Mouse (Mus musculus): ENCODE data around the gene Rps17. TPM values are rescaled to one million over a fixed set of nuclear protein-coding genes. Genes with fewer than 3 reads are reported as not detected.

Gene Rps17
- polyA plus RNA-seq, 2 experiments = 828 to 1,514 TPM

DNA sequence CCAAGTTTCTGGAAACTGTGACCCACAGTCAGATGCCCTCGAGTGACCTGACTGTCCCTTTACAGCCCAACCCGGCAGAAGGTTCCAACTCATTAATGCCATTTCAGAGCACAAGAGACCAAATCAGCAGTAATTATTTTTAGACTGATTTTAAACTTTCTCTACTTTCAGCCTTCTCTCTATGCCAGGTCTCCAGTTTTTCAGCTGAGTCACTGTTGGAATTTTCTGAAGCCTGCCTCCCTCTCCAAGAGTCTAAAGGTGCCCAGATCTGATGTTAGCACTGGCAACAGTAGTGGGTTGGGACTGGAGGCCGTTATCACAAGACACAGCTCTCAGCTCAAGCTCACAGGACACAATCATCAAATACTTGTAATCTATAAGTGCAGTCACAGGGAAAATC, 22.9 kb upstream of the Rps17 start:
- no peak for DNase-seq (ENCODE audit: low read depth in 3 of 3, low spot score in 3 of 3)
- H3K4me2 ChIP-seq (ENCODE audit: low read depth) = no peak overlapping the region
- H3K27ac ChIP-seq = no peak overlapping the region
- H3K36me3 ChIP-seq (replicated peaks; ENCODE audit: control insufficient read depth, insufficient read depth, low read depth) = no peaks in the 10 kb centered on the region
- H3K4me1 ChIP-seq (replicated peaks; ENCODE audit: control insufficient read depth in 2 of 2, insufficient read depth in 2 of 2, low read length in 1 of 2) = no peaks in the 10 kb centered on the region
- no peak overlapping the region for H3K4me3 ChIP-seq (ENCODE audit: insufficient read depth in 1 of 2, low read depth in 2 of 2, low read length in 2 of 2)
- no peak for TF ChIP-seq EP300 (IDR thresholded peaks at IDR 0.05; ENCODE audit: low read depth)
- no peak for TF ChIP-seq CTCF (IDR thresholded peaks at IDR 0.05; ENCODE audit: low read depth)
- WGBS (ENCODE audit: insufficient replicate concordance) = 51% methylated on average over 3 of the region's 3 CpGs
- no peak for ATAC-seq (ENCODE audit: insufficient read depth)
- H3K9me3 ChIP-seq (ENCODE audit: control insufficient read depth, low read length) = no peaks in the 10 kb centered on the region
- no peaks in the 10 kb centered on the region for H3K27me3 ChIP-seq (ENCODE audit: control insufficient read depth, insufficient read depth, low read length)
- H3K9ac ChIP-seq (replicated peaks) = no peak overlapping the region

DNA sequence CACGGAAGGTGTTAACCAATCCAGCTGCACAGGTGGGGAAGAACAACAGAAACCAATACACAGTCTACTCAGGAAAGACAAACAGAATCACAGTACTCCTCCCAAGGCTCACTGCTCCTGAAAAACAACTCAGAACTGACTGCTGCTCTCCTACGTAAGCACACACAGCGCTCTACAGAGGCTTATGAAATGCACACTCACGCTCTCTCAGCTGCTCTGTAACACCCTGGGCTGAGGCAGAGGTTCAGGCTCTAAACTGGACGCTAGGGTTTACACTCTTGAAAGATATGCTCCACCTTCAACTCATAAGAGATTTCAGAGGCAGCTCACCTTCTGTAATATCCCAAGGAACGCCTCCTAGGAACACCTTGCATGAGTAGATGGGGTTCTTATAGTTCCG, 11.9 kb upstream of the Rps17 start:
- Histone ChIP-seq H3K4me1 (replicated peaks; ENCODE audit: control insufficient read depth in 2 of 2, insufficient read depth in 2 of 2, low read length in 1 of 2) (no peaks in the 10 kb centered on the region), H3K4me2 (ENCODE audit: low read depth) (no peak overlapping the region), H3K27ac (no peak overlapping the region), H3K27me3 (ENCODE audit: control insufficient read depth, insufficient read depth, low read length) (no peaks in the 10 kb centered on the region), H3K9me3 (ENCODE audit: control insufficient read depth, low read length) (no peaks in the 10 kb centered on the region), H3K4me3 (ENCODE audit: insufficient read depth in 1 of 2, low read depth in 2 of 2, low read length in 2 of 2) (no peak overlapping the region), H3K9ac (replicated peaks) (no peak overlapping the region), H3K36me3 (replicated peaks; ENCODE audit: control insufficient read depth, insufficient read depth, low read depth) (no peaks in the 10 kb centered on the region)
- TF ChIP-seq EP300 (IDR thresholded peaks at IDR 0.05; ENCODE audit: low read depth) (no peak), CTCF (IDR thresholded peaks at IDR 0.05; ENCODE audit: low read depth) (no peak)
- WGBS (ENCODE audit: insufficient replicate concordance) = 58% methylated on average over 7 of the region's 7 CpGs
- DNase-seq (ENCODE audit: low read depth in 3 of 3, low spot score in 3 of 3) (no peak), ATAC-seq (ENCODE audit: insufficient read depth) (no peak)

DNA sequence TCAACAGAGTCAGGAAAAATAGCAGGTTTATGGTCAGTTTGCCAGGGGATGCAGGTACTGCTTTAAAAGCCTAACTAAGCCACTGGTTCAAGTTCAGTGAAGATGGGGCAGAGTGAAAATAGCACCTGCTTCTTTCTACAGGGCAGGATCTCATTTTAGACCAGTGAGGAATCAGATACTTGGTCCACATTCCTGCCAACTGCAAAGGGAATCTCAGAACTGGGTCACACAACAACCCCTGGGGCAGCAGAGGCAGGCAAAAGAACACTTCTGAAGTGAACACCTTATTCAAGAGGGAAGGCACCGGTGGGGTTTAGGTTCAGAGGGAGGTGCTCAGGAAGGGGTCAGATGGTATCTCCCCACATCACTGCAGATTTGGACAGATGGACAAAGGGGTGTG, 11.3 kb upstream of the Rps17 start:
- no peaks in the 10 kb centered on the region for H3K9me3 ChIP-seq (ENCODE audit: control insufficient read depth, low read length)
- H3K4me3 ChIP-seq (ENCODE audit: insufficient read depth in 1 of 2, low read depth in 2 of 2, low read length in 2 of 2) = no peak overlapping the region
- H3K9ac ChIP-seq (replicated peaks) = no peak overlapping the region
- 66% methylated on average over 1 of the region's 1 CpGs for WGBS (ENCODE audit: insufficient replicate concordance)
- ATAC-seq (ENCODE audit: insufficient read depth) = no peak
- H3K4me1 ChIP-seq (replicated peaks; ENCODE audit: control insufficient read depth in 2 of 2, insufficient read depth in 2 of 2, low read length in 1 of 2) = no peaks in the 10 kb centered on the region
- no peak overlapping the region for H3K4me2 ChIP-seq (ENCODE audit: low read depth)
- TF ChIP-seq EP300 (IDR thresholded peaks at IDR 0.05; ENCODE audit: low read depth) (no peak), CTCF (IDR thresholded peaks at IDR 0.05; ENCODE audit: low read depth) (no peak)
- no peak for DNase-seq (ENCODE audit: low read depth in 3 of 3, low spot score in 3 of 3)
- no peaks in the 10 kb centered on the region for H3K36me3 ChIP-seq (replicated peaks; ENCODE audit: control insufficient read depth, insufficient read depth, low read depth)
- H3K27ac ChIP-seq = no peak overlapping the region
- H3K27me3 ChIP-seq (ENCODE audit: control insufficient read depth, insufficient read depth, low read length) = no peaks in the 10 kb centered on the region

DNA sequence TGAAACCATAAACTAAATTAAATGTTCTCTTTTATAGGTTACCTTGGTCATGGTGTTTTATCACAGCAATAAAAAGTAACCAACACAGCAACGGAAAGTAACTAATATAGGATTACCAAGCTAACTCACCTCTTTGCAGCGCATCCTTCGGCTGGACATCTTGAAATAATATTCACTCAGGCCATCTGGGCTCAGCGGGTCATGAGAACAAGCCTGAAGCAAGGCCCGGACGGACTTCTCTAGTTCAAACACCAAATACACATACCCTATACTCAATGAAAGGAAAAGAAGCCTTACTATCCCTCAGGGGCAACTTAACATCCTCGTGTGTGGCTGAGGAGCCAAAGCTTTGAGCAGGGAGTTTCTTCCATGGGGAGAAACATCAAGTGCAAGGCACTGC, 10.7 kb upstream of the Rps17 start:
- no peaks in the 10 kb centered on the region for H3K36me3 ChIP-seq (replicated peaks; ENCODE audit: control insufficient read depth, insufficient read depth, low read depth)
- WGBS (ENCODE audit: insufficient replicate concordance) = 56% methylated on average over 7 of the region's 7 CpGs
- no peak overlapping the region for H3K27ac ChIP-seq

DNA sequence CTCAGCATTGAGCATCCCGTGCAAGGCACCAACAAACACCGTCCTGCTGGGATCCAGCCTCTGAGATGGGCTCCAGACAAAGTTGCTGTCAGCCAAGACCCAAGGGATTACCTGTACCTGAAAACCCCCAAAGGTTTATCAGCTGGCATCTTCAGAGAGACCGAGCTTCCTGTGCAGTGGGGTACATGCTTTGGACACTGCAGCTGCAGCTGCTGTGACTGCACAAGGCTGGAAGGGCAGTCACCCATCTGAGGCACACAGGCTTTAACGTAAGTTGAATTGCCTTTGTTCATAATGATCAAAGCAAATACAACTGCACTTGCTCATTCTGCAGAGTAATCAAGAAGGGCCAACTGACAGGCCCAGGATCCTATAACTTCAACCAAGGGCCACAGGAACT, 6.8 kb upstream of the Rps17 start:
- H3K9ac ChIP-seq (replicated peaks) = no peak overlapping the region
- DNase-seq (ENCODE audit: low read depth in 3 of 3, low spot score in 3 of 3) = no peak
- no peak for TF ChIP-seq EP300 (IDR thresholded peaks at IDR 0.05; ENCODE audit: low read depth)
- no peak for TF ChIP-seq CTCF (IDR thresholded peaks at IDR 0.05; ENCODE audit: low read depth)
- no peaks in the 10 kb centered on the region for H3K27me3 ChIP-seq (ENCODE audit: control insufficient read depth, insufficient read depth, low read length)
- no peaks in the 10 kb centered on the region for H3K36me3 ChIP-seq (replicated peaks; ENCODE audit: control insufficient read depth, insufficient read depth, low read depth)
- no peak overlapping the region for H3K27ac ChIP-seq
- no peak for ATAC-seq (ENCODE audit: insufficient read depth)
- H3K9me3 ChIP-seq (ENCODE audit: control insufficient read depth, low read length) = no peaks in the 10 kb centered on the region
- no peaks in the 10 kb centered on the region for H3K4me1 ChIP-seq (replicated peaks; ENCODE audit: control insufficient read depth in 2 of 2, insufficient read depth in 2 of 2, low read length in 1 of 2)
- 61% methylated on average over 4 of the region's 4 CpGs for WGBS (ENCODE audit: insufficient replicate concordance)
- H3K4me3 ChIP-seq (ENCODE audit: insufficient read depth in 1 of 2, low read depth in 2 of 2, low read length in 2 of 2) = no peak overlapping the region
- no peak overlapping the region for H3K4me2 ChIP-seq (ENCODE audit: low read depth)

More for the DNA sequence above, 10.7 kb upstream of the Rps17 start:
- H3K27me3 ChIP-seq (ENCODE audit: control insufficient read depth, insufficient read depth, low read length) = no peaks in the 10 kb centered on the region
- no peaks in the 10 kb centered on the region for H3K9me3 ChIP-seq (ENCODE audit: control insufficient read depth, low read length)
- H3K9ac ChIP-seq (replicated peaks) = no peak overlapping the region
- DNase-seq (ENCODE audit: low read depth in 3 of 3, low spot score in 3 of 3) (no peak), ATAC-seq (ENCODE audit: insufficient read depth) (no peak)
- TF ChIP-seq EP300 (IDR thresholded peaks at IDR 0.05; ENCODE audit: low read depth) (no peak), CTCF (IDR thresholded peaks at IDR 0.05; ENCODE audit: low read depth) (no peak)
- H3K4me3 ChIP-seq (ENCODE audit: insufficient read depth in 1 of 2, low read depth in 2 of 2, low read length in 2 of 2) = no peak overlapping the region
- no peaks in the 10 kb centered on the region for H3K4me1 ChIP-seq (replicated peaks; ENCODE audit: control insufficient read depth in 2 of 2, insufficient read depth in 2 of 2, low read length in 1 of 2)
- H3K4me2 ChIP-seq (ENCODE audit: low read depth) = no peak overlapping the region
